Mouse (Mus musculus) midbrain, embryonic 15.5 days (tissue): ENCODE data around the gene Nudt13. TPM values are rescaled to one million over a fixed set of nuclear protein-coding genes. Genes with fewer than 3 reads are reported as not detected.

Experiments
- ATAC-seq: fragments of 200-750 bp; cut with Nextera tagmentation; replicated peaks from 2 replicates; pipeline ENCODE4 v1.8.0; 2017; ENCODE audit warnings: moderate TSS enrichment
- H3K27ac ChIP-seq: fragments of 300-500 bp; sonication (generic); 2 replicates; pipeline ENCODE4 v1.5.1; 2015; ENCODE audit warnings: mild to moderate bottlenecking, inconsistent platforms
- H3K27me3 ChIP-seq: fragments of 300-500 bp; sonication (generic); replicated peaks from 2 replicates; pipeline ENCODE4 v1.6.1; 2015; ENCODE audit warnings: inconsistent platforms
- H3K36me3 ChIP-seq: fragments of 300-500 bp; sonication (generic); replicated peaks from 2 replicates; pipeline ENCODE4 v1.6.1; 2015; ENCODE audit warnings: inconsistent platforms
- H3K4me1 ChIP-seq: fragments of 300-500 bp; sonication (generic); 2 replicates; pipeline ENCODE4 v1.6.1; 2015; ENCODE audit warnings: inconsistent platforms
- H3K4me2 ChIP-seq: fragments of 300-500 bp; sonication (generic); 2 replicates; pipeline ENCODE4 v1.6.1; 2015; ENCODE audit warnings: inconsistent platforms, mild to moderate bottlenecking, moderate library complexity
- H3K4me3 ChIP-seq: fragments of 300-500 bp; sonication (generic); 2 replicates; pipeline ENCODE4 v1.5.1; 2015; ENCODE audit warnings: mild to moderate bottlenecking, inconsistent platforms
- H3K9ac ChIP-seq: fragments of 300-500 bp; sonication (generic); 2 replicates; pipeline ENCODE4 v1.6.1; 2015; ENCODE audit warnings: mild to moderate bottlenecking, inconsistent platforms
- H3K9me3 ChIP-seq: fragments of 300-500 bp; sonication (generic); 2 replicates; pipeline ENCODE4 v1.6.1; 2016; ENCODE audit warnings: inconsistent platforms
- WGBS: fragments of 180-500 bp; shearing (Covaris S2); methylation state at CpG from one replicate; pipeline ENCODE4 v1.1.7; 2015; ENCODE audit warnings: mixed read lengths; 5-methylcytosine and 5-hydroxymethylcytosine counted together
- polyA plus RNA-seq: library from polyadenylated mRNA; unstranded; fragments of >200 nt; fragmentation: Nextera tagmentation; extraction: Ambion mirVana; gene quantifications from 2 replicates; pipeline ENCODE4 v1.2.1, GENCODE M21; 2015

The Nudt13 gene
- polyA plus RNA-seq, 1 experiment from 2014 or later, result 18.5 TPM

DNA sequence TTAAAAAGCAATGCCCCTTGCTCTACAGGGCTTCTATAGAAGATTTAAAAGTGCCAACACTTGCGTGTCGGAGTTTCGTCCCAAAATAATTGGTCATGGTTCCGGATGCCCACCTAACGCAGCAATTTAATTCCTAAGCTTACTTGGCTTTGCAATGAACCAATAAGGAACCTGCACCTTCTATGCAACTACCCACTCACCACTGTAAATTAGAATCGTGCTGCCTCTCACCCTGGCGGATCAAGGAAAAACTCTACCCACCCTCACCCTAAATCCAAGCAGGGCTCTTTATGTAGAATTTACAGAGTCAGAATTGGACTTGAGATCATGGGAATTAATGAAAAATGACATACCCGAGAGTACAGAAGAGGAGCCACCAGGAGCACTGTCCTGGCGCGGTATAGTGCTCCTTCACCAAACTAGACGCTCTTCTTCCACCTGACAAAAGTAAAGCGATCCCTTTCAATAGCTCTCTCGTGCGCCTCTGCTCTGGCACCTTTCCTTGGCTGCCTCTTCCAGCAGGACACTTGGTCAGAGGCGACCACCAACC, 53.0 kb downstream of the Nudt13 start:
- peak overlapping the region; percentile 81 for H3K4me2 ChIP-seq
- H3K9me3 ChIP-seq, result no peaks in the 10 kb centered on the region
- peaks cover 4% of the 10 kb centered on the region; the same call in 1 of the 2 replicates for H3K36me3 ChIP-seq
- 5% methylated on average over 15 of the region's 15 CpGs for WGBS
- peak overlapping the region; percentile 97 for H3K4me3 ChIP-seq
- peak; percentile 58 for ATAC-seq
- H3K4me1 ChIP-seq, result peaks cover 35% of the 10 kb centered on the region
- peak overlapping the region; percentile 78 for H3K9ac ChIP-seq
- peak overlapping the region; percentile 96 for H3K27ac ChIP-seq
- no peaks in the 10 kb centered on the region for H3K27me3 ChIP-seq

DNA sequence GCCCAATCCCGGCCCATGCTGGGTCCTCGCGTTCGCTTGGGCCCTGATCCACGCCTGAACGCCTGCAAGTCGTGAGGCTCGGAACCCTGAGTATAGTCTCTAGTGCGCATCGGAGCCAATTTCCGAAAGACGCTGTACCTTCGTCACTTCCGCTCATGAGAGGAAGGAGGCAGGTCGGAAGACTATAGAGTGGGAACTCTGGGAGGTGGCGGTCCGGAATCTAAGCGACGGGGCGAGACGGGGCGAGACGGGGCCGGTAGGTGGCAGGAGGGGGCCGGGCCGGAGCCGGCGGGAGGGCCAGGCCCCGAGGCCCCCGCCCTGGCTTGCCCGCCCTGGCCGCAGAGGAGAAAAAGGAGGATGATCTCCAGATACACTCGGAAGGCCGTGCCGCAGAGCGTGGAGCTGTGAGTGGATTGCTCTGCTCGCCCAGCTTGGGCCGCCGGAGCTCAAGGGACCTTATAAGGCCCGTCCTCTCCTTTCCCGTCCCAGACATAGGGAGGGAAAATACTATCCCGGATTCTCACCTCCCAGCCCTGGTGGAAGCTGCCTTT, 53.6 kb downstream of the Nudt13 start, which contains the start of the genes Ecd and Fam149b:
TSS of gene Ecd (minus strand) at position 131 of the 551 bp plus-strand sequence.
TSS of gene Fam149b (plus strand) at position 172 of the 551 bp plus-strand sequence.
- Histone ChIP-seq H3K9ac (peak within 1 kb of the TSS; percentile 99), H3K4me1 (peaks cover 35% of the 10 kb centered on the region), H3K9me3 (no peaks in the 10 kb centered on the region), H3K36me3 (peaks cover 6% of the 10 kb centered on the region; the same call in 1 of the 2 replicates), H3K27me3 (no peaks in the 10 kb centered on the region), H3K4me2 (peak within 1 kb of the TSS; percentile 81), H3K4me3 (peak within 1 kb of the TSS; percentile 97), H3K27ac (peak within 1 kb of the TSS; percentile 96)
- ATAC-seq, result peak; percentile 99
- WGBS, result under 1% methylated on average over 42 of the region's 42 CpGs

DNA sequence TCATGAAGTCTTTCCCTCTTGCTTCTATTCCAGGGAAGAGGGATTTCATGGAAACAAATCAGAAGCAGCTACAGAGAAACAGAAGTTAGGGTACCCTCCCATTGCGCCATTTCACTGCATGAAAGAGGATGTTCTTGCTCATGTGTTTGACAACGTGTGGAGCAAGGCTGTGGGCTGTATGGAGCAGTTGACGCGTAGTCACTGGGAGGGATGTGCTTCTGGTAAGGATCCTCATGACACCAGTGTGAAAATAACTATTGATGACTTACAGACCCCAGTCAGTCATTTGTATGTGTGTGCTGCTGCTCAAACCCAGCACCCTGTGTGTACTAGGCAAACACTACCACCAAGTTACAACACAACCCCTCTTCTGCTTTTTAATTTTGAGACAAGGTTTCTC, 68.7 kb downstream of the Nudt13 start:
- 94% methylated on average over 4 of the region's 4 CpGs for WGBS
- no peak overlapping the region for H3K27ac ChIP-seq

More for the DNA sequence above, 68.7 kb downstream of the Nudt13 start:
- Histone ChIP-seq H3K4me2 (no peak overlapping the region), H3K4me1 (no peaks in the 10 kb centered on the region), H3K36me3 (peaks cover 58% of the 10 kb centered on the region), H3K9me3 (no peaks in the 10 kb centered on the region), H3K4me3 (no peak overlapping the region), H3K9ac (no peak overlapping the region), H3K27me3 (no peaks in the 10 kb centered on the region)
- ATAC-seq, result no peak

Other genes with a start within 250 kb of the Nudt13 start
- gene Saysd1, start 156.2 kb upstream of the Nudt13 start, polyA plus RNA-seq, result 12.6 and 13.3 TPM in 2 replicates
- gene Kcnk5, start 112.9 kb upstream of the Nudt13 start, polyA plus RNA-seq, result 1.1 and 1.3 TPM in 2 replicates
- 0.17 TPM in 1 of 2 replicates, not detected in the other for gene Kcnk16, start 25.5 kb upstream of the Nudt13 start, polyA plus RNA-seq
- gene Ecd, start 53.4 kb downstream of the Nudt13 start, polyA plus RNA-seq, result 49.2 and 54.3 TPM in 2 replicates
- 47.3 and 48.4 TPM in 2 replicates for gene Fam149b, start 53.5 kb downstream of the Nudt13 start, polyA plus RNA-seq
- gene Dnajc9, start 94.2 kb downstream of the Nudt13 start, polyA plus RNA-seq, result 130 and 134 TPM in 2 replicates
- gene Mrps16, start 98.9 kb downstream of the Nudt13 start, polyA plus RNA-seq, result 57.0 and 60.5 TPM in 2 replicates
- 0.72 and 1.7 TPM in 2 replicates for gene Cfap70, start 157.5 kb downstream of the Nudt13 start, polyA plus RNA-seq
- gene Anxa7, start 185.4 kb downstream of the Nudt13 start, polyA plus RNA-seq, result 13.1 and 13.5 TPM in 2 replicates
- 0.39 and 0.40 TPM in 2 replicates for gene Mss51, start 202.2 kb downstream of the Nudt13 start, polyA plus RNA-seq